Mouse (Mus musculus): ENCODE data around the gene Gtf2e1. TPM values are rescaled to one million over a fixed set of nuclear protein-coding genes. Genes with fewer than 3 reads are reported as not detected.

The Gtf2e1 gene
- polyA plus RNA-seq (2014; fragmentation: Nextera tagmentation; extraction: Ambion mirVana), result 29.8 and 41.5 TPM in 2 replicates

- ATAC-seq (ENCODE audit: low FRiP score, low TSS enrichment) (peak; percentile 99), DNase-seq (peak; percentile 99)
- Histone ChIP-seq H3K36me3 (ENCODE audit: control insufficient read depth, insufficient read depth, low read length) (peaks cover 14% of the 10 kb centered on the region; the same call in 1 of the 2 replicates), H3K4me3 (replicated peaks; ENCODE audit: low read depth, low read length) (peak within 1 kb of the TSS; percentile 88), H3K9me3 (ENCODE audit: control insufficient read depth, low read length) (no peaks in the 10 kb centered on the region), H3K27me3 (ENCODE audit: control insufficient read depth, insufficient read depth, low read length) (no peaks in the 10 kb centered on the region), H3K4me2 (ENCODE audit: low read length) (peak within 1 kb of the TSS; percentile 78), H3K9ac (replicated peaks; ENCODE audit: low read length) (peak within 1 kb of the TSS; percentile 89), H3K4me1 (ENCODE audit: control insufficient read depth, insufficient read depth, low read length) (peaks cover 14% of the 10 kb centered on the region), H3K27ac (replicated peaks; ENCODE audit: low read depth, low read length) (peak within 1 kb of the TSS; percentile 93)
- WGBS, result 2% methylated on average over 41 of the region's 41 CpGs
These were observed at the start of gene Gtf2e1, which contains the start of gene Rabl3 for GRCm38 (mm10) chr16:37539611-37540580. TSS of gene Gtf2e1 (minus strand) at chr16:37539789. TSS of gene Rabl3 (plus strand) at chr16:37539885.

- peak; percentile 39 for ATAC-seq (ENCODE audit: low FRiP score, low TSS enrichment)
- Histone ChIP-seq H3K36me3 (ENCODE audit: control insufficient read depth, insufficient read depth, low read length) (no peaks in the 10 kb centered on the region), H3K9ac (replicated peaks; ENCODE audit: low read length) (peak overlapping the region; percentile 42; the same call in 1 of the 2 replicates), H3K9me3 (ENCODE audit: control insufficient read depth, low read length) (no peaks in the 10 kb centered on the region), H3K4me1 (ENCODE audit: control insufficient read depth, insufficient read depth, low read length) (peaks cover 39% of the 10 kb centered on the region), H3K4me2 (ENCODE audit: low read length) (peak overlapping the region; percentile 45), H3K4me3 (replicated peaks; ENCODE audit: low read depth, low read length) (no peak overlapping the region), H3K27ac (replicated peaks; ENCODE audit: low read depth, low read length) (peak overlapping the region; percentile 90), H3K27me3 (ENCODE audit: control insufficient read depth, insufficient read depth, low read length) (no peaks in the 10 kb centered on the region)
- WGBS, result 29% methylated on average over 8 of the region's 8 CpGs
- DNase-seq, result no peak
These were observed 45.6 kb upstream of the Gtf2e1 start for GRCm38 (mm10) chr16:37585129-37585563.

GRCm38 (mm10) chr16:37584218-37585035 is 44.8 kb upstream of the Gtf2e1 start:
- Histone ChIP-seq H3K4me2 (ENCODE audit: low read length) (peak overlapping the region; percentile 45), H3K9me3 (ENCODE audit: control insufficient read depth, low read length) (no peaks in the 10 kb centered on the region), H3K27me3 (ENCODE audit: control insufficient read depth, insufficient read depth, low read length) (no peaks in the 10 kb centered on the region), H3K36me3 (ENCODE audit: control insufficient read depth, insufficient read depth, low read length) (no peaks in the 10 kb centered on the region), H3K9ac (replicated peaks; ENCODE audit: low read length) (peak overlapping the region; percentile 42; the same call in 1 of the 2 replicates), H3K4me3 (replicated peaks; ENCODE audit: low read depth, low read length) (peak overlapping the region; percentile 20), H3K27ac (replicated peaks; ENCODE audit: low read depth, low read length) (peak overlapping the region; percentile 90), H3K4me1 (ENCODE audit: control insufficient read depth, insufficient read depth, low read length) (peaks cover 36% of the 10 kb centered on the region)
- ATAC-seq (ENCODE audit: low FRiP score, low TSS enrichment), result peak; percentile 85
- peak; percentile 86 for DNase-seq
- under 1% methylated on average over 25 of the region's 25 CpGs for WGBS

- H3K27me3 ChIP-seq (ENCODE audit: control insufficient read depth, insufficient read depth, low read length), result no peaks in the 10 kb centered on the region
- peaks cover 36% of the 10 kb centered on the region for H3K4me1 ChIP-seq (ENCODE audit: control insufficient read depth, insufficient read depth, low read length)
- H3K4me2 ChIP-seq (ENCODE audit: low read length), result peak overlapping the region; percentile 45
- H3K9ac ChIP-seq (replicated peaks; ENCODE audit: low read length), result peak overlapping the region; percentile 42; the same call in 1 of the 2 replicates
- 21% methylated on average over 6 of the region's 6 CpGs for WGBS
- H3K4me3 ChIP-seq (replicated peaks; ENCODE audit: low read depth, low read length), result peak overlapping the region; percentile 20
- ATAC-seq (ENCODE audit: low FRiP score, low TSS enrichment), result no peak
- no peaks in the 10 kb centered on the region for H3K36me3 ChIP-seq (ENCODE audit: control insufficient read depth, insufficient read depth, low read length)
- H3K9me3 ChIP-seq (ENCODE audit: control insufficient read depth, low read length), result no peaks in the 10 kb centered on the region
- DNase-seq, result peak; percentile 51
- H3K27ac ChIP-seq (replicated peaks; ENCODE audit: low read depth, low read length), result peak overlapping the region; percentile 90
These were observed 44.2 kb upstream of the Gtf2e1 start for GRCm38 (mm10) chr16:37583801-37584200.

GRCm38 (mm10) chr16:37583306-37583705 is 43.7 kb upstream of the Gtf2e1 start:
- Histone ChIP-seq H3K9me3 (ENCODE audit: control insufficient read depth, low read length) (no peaks in the 10 kb centered on the region), H3K27ac (replicated peaks; ENCODE audit: low read depth, low read length) (peak overlapping the region; percentile 90), H3K27me3 (ENCODE audit: control insufficient read depth, insufficient read depth, low read length) (no peaks in the 10 kb centered on the region), H3K4me1 (ENCODE audit: control insufficient read depth, insufficient read depth, low read length) (peaks cover 36% of the 10 kb centered on the region), H3K4me2 (ENCODE audit: low read length) (no peak overlapping the region), H3K36me3 (ENCODE audit: control insufficient read depth, insufficient read depth, low read length) (no peaks in the 10 kb centered on the region), H3K9ac (replicated peaks; ENCODE audit: low read length) (no peak overlapping the region), H3K4me3 (replicated peaks; ENCODE audit: low read depth, low read length) (no peak overlapping the region)
- DNase-seq (no peak), ATAC-seq (ENCODE audit: low FRiP score, low TSS enrichment) (no peak)
- 75% methylated on average over 3 of the region's 3 CpGs for WGBS

- peak overlapping the region; percentile 57; the same call in 1 of the 2 replicates for H3K27ac ChIP-seq (replicated peaks; ENCODE audit: low read depth, low read length)
- no peaks in the 10 kb centered on the region for H3K27me3 ChIP-seq (ENCODE audit: control insufficient read depth, insufficient read depth, low read length)
- H3K9me3 ChIP-seq (ENCODE audit: control insufficient read depth, low read length), result no peaks in the 10 kb centered on the region
- no peaks in the 10 kb centered on the region for H3K36me3 ChIP-seq (ENCODE audit: control insufficient read depth, insufficient read depth, low read length)
- 20% methylated on average over 3 of the region's 3 CpGs for WGBS
- H3K9ac ChIP-seq (replicated peaks; ENCODE audit: low read length), result no peak overlapping the region
- DNase-seq (peak; percentile 45), ATAC-seq (ENCODE audit: low FRiP score, low TSS enrichment) (no peak)
- H3K4me3 ChIP-seq (replicated peaks; ENCODE audit: low read depth, low read length), result no peak overlapping the region
- peaks cover 36% of the 10 kb centered on the region for H3K4me1 ChIP-seq (ENCODE audit: control insufficient read depth, insufficient read depth, low read length)
- no peak overlapping the region for H3K4me2 ChIP-seq (ENCODE audit: low read length)
These were observed 42.3 kb upstream of the Gtf2e1 start for GRCm38 (mm10) chr16:37581901-37582300.

GRCm38 (mm10) chr16:37580651-37581050 is 41.1 kb upstream of the Gtf2e1 start:
- Histone ChIP-seq H3K4me3 (replicated peaks; ENCODE audit: low read depth, low read length) (no peak overlapping the region), H3K27me3 (ENCODE audit: control insufficient read depth, insufficient read depth, low read length) (no peaks in the 10 kb centered on the region), H3K9ac (replicated peaks; ENCODE audit: low read length) (no peak overlapping the region), H3K4me2 (ENCODE audit: low read length) (no peak overlapping the region), H3K36me3 (ENCODE audit: control insufficient read depth, insufficient read depth, low read length) (no peaks in the 10 kb centered on the region), H3K9me3 (ENCODE audit: control insufficient read depth, low read length) (no peaks in the 10 kb centered on the region), H3K27ac (replicated peaks; ENCODE audit: low read depth, low read length) (no peak overlapping the region), H3K4me1 (ENCODE audit: control insufficient read depth, insufficient read depth, low read length) (peaks cover 33% of the 10 kb centered on the region)
- ATAC-seq (ENCODE audit: low FRiP score, low TSS enrichment), result no peak
- 88% methylated on average over 4 of the region's 4 CpGs for WGBS
- DNase-seq, result no peak

- ATAC-seq (ENCODE audit: low FRiP score, low TSS enrichment) (no peak), DNase-seq (no peak)
- H3K9me3 ChIP-seq (ENCODE audit: control insufficient read depth, low read length), result no peaks in the 10 kb centered on the region
- H3K4me2 ChIP-seq (ENCODE audit: low read length), result no peak within 1 kb of the TSS
- no peak within 1 kb of the TSS for H3K9ac ChIP-seq (replicated peaks; ENCODE audit: low read length)
- H3K27me3 ChIP-seq (ENCODE audit: control insufficient read depth, insufficient read depth, low read length), result no peaks in the 10 kb centered on the region
- H3K27ac ChIP-seq (replicated peaks; ENCODE audit: low read depth, low read length), result no peak within 1 kb of the TSS
- H3K4me1 ChIP-seq (ENCODE audit: control insufficient read depth, insufficient read depth, low read length), result peaks cover 27% of the 10 kb centered on the region
- no peaks in the 10 kb centered on the region for H3K36me3 ChIP-seq (ENCODE audit: control insufficient read depth, insufficient read depth, low read length)
- no peak within 1 kb of the TSS for H3K4me3 ChIP-seq (replicated peaks; ENCODE audit: low read depth, low read length)
- WGBS, result 77% methylated on average over 4 of the region's 4 CpGs
These were observed 40.4 kb upstream of the Gtf2e1 start, which contains the start of gene Hgd for GRCm38 (mm10) chr16:37579994-37580393. TSS of gene Hgd (plus strand) at chr16:37580153.
